Mouse (Mus musculus) forebrain, embryonic 12.5 days (tissue): ENCODE data around the gene Camta1. TPM values are rescaled to one million over a fixed set of nuclear protein-coding genes. Genes with fewer than 3 reads are reported as not detected.

Experiments used
- ATAC-seq: fragments of 200-750 bp; cut with Nextera tagmentation; 2 replicates; pipeline ENCODE4 v1.8.0; 2017; ENCODE audit warnings: moderate TSS enrichment; ENCODE audit not compliant: low FRiP score
- H3K27ac ChIP-seq: fragments of 300-500 bp; sonication (generic); 2 replicates; pipeline ENCODE4 v1.5.1; 2016; ENCODE audit warnings: mild to moderate bottlenecking
- H3K27me3 ChIP-seq: fragments of 300-500 bp; sonication (generic); 2 replicates; pipeline ENCODE4 v1.6.1; 2016; ENCODE audit warnings: mild to moderate bottlenecking
- H3K36me3 ChIP-seq: fragments of 300-500 bp; sonication (generic); replicated peaks from 2 replicates; pipeline ENCODE4 v1.6.1; 2016; ENCODE audit warnings: mild to moderate bottlenecking
- H3K4me1 ChIP-seq: fragments of 300-500 bp; sonication (generic); 2 replicates; pipeline ENCODE4 v1.6.1; 2016
- H3K4me2 ChIP-seq: fragments of 300-500 bp; sonication (generic); 2 replicates; pipeline ENCODE4 v1.6.1; 2016; ENCODE audit warnings: mild to moderate bottlenecking, moderate library complexity
- H3K4me3 ChIP-seq: fragments of 300-500 bp; sonication (generic); replicated peaks from 2 replicates; pipeline ENCODE4 v1.5.1; 2016; ENCODE audit warnings: mild to moderate bottlenecking
- H3K9ac ChIP-seq: fragments of 300-500 bp; sonication (generic); 2 replicates; pipeline ENCODE4 v1.6.1; 2016; ENCODE audit warnings: mild to moderate bottlenecking
- H3K9me3 ChIP-seq: fragments of 300-500 bp; sonication (generic); 2 replicates; pipeline ENCODE4 v1.6.1; 2016
- WGBS: fragments of 180-500 bp; shearing (Covaris S2); methylation state at CpG from one replicate; pipeline ENCODE4 v1.1.7; 2016; 5-methylcytosine and 5-hydroxymethylcytosine counted together
- polyA plus RNA-seq: library from polyadenylated mRNA; unstranded; fragments of >200 nt; fragmentation: Nextera tagmentation; extraction: Ambion mirVana; gene quantifications from 2 replicates; pipeline ENCODE4 v1.2.1, GENCODE M21; 2016

Gene Camta1
- polyA plus RNA-seq, 1 experiment from 2014 or later, result 164 TPM

GRCm38 (mm10) chr4:151511092-151511491, 350.6 kb downstream of the Camta1 start:
- H3K9me3 ChIP-seq, result no peaks in the 10 kb centered on the region
- WGBS, result 88% methylated on average over 4 of the region's 4 CpGs
- no peak for ATAC-seq
- no peaks in the 10 kb centered on the region for H3K4me1 ChIP-seq
- H3K27me3 ChIP-seq, result no peaks in the 10 kb centered on the region
- no peaks in the 10 kb centered on the region for H3K36me3 ChIP-seq
- H3K4me3 ChIP-seq, result no peak overlapping the region
- no peak overlapping the region for H3K4me2 ChIP-seq
- no peak overlapping the region for H3K27ac ChIP-seq
- H3K9ac ChIP-seq, result no peak overlapping the region

DNA sequence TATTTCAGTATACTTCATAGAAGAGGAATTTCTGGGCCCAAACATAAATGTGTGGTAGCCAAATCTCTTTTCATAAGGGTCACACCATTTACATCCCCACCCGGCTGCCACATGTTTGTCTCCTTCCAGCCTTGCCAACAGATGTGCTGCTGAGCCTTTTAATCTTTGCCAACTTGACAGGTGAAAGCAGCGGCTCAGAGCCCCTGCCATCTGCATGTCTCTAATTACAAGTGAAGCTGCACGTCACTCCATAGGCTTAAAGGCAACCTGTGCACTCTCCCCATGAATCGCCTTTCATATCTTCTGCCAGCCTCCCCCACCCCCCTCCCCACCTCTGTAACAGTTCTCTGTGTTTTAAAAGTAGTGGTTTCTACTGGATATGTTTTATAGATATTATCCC, 351.3 kb downstream of the Camta1 start:
- Histone ChIP-seq H3K27ac (no peak overlapping the region), H3K4me1 (no peaks in the 10 kb centered on the region), H3K36me3 (no peaks in the 10 kb centered on the region), H3K9me3 (no peaks in the 10 kb centered on the region), H3K4me2 (no peak overlapping the region), H3K27me3 (no peaks in the 10 kb centered on the region), H3K4me3 (no peak overlapping the region), H3K9ac (no peak overlapping the region)
- ATAC-seq, result no peak
- WGBS, result 72% methylated on average over 4 of the region's 4 CpGs

DNA sequence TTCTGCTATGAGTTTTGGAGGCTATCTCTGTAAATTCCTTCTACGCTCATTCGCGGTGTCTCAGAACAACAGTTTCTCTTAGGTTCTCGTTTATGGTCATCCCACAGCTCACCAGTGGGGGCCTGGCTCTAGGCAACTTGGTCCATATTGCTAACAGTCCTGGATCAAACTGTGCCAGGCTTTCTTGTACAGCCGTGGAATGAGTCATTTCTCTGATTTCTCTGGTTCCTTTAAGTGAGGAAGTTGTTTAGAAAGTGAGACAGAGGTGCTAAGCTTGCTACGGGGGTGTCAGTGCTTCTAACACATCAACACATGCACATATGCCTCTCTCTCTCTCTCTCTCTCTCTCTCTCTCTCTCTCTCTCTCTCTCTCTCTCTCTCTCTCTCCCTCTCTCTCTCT, 355.0 kb downstream of the Camta1 start:
- H3K4me2 ChIP-seq, result no peak overlapping the region
- no peaks in the 10 kb centered on the region for H3K27me3 ChIP-seq
- H3K27ac ChIP-seq, result no peak overlapping the region
- ATAC-seq, result no peak
- H3K9me3 ChIP-seq, result peaks cover 6% of the 10 kb centered on the region; the same call in 1 of the 2 replicates
- H3K9ac ChIP-seq, result no peak overlapping the region
- WGBS, result 87% methylated on average over 6 of the region's 6 CpGs
- H3K4me3 ChIP-seq, result no peak overlapping the region
- no peaks in the 10 kb centered on the region for H3K36me3 ChIP-seq
- no peaks in the 10 kb centered on the region for H3K4me1 ChIP-seq

- peaks cover 5% of the 10 kb centered on the region for H3K9me3 ChIP-seq
- H3K27me3 ChIP-seq, result no peaks in the 10 kb centered on the region
- H3K9ac ChIP-seq, result no peak overlapping the region
- H3K4me1 ChIP-seq, result no peaks in the 10 kb centered on the region
- H3K36me3 ChIP-seq, result no peaks in the 10 kb centered on the region
- no peak for ATAC-seq
- H3K27ac ChIP-seq, result no peak overlapping the region
- 85% methylated on average over 5 of the region's 5 CpGs for WGBS
- no peak overlapping the region for H3K4me3 ChIP-seq
- H3K4me2 ChIP-seq, result no peak overlapping the region
Measured at GRCm38 (mm10) chr4:151498481-151499276, 363.0 kb downstream of the Camta1 start.

DNA sequence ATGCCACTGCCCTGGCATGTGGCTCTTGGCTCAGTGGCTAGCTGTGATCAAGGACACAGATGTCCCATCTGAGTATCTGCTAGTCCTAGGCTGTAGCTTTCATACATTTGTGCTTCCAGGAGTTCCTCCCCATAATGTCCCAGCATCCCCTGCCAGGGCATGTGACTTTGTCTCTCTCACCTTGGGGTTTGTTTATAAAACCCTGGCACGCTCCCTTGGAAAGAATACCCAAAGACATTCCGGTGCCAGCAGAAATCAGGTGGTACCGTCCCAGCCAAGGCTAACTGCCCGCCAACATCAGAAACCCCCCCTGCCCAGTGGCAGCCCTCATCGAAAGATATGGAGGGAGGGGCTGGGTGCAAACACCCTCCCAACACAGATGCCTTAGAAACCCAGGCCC, 365.1 kb downstream of the Camta1 start:
- Histone ChIP-seq H3K27me3 (no peaks in the 10 kb centered on the region), H3K9ac (no peak overlapping the region), H3K27ac (no peak overlapping the region), H3K4me2 (no peak overlapping the region), H3K36me3 (no peaks in the 10 kb centered on the region), H3K4me1 (no peaks in the 10 kb centered on the region), H3K4me3 (no peak overlapping the region), H3K9me3 (no peaks in the 10 kb centered on the region; the same call in 1 of the 2 replicates)
- WGBS, result 88% methylated on average over 5 of the region's 5 CpGs
- no peak for ATAC-seq

DNA sequence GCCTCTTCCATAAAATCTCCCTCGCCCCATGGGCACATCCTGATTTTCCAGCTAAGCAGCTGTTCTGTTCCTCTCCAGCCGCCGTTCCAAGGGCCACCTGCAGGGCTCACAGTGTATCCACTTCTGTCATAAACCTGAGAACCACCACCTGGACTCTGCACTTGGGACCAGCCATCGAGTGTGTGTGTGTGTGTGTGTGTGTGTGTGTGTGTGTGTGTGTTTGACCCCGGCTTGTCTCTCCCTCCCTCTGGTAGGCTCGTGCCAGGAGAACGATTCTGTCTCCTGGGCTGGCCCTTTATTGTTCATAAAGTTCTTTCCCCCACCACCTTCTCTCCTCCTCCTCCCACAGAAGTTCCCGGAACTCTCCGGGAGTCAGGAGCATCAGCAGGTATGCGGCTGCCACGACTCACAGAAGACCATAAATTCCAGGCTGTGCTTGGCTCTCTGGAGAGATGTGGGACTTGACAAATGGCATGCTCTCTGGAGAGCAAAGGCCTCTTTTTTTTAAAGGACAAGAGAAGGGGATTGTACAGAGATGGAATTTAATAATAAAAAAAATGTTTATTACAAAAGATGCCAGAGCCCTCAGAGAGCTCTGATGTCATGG, 366.3 kb downstream of the Camta1 start:
- Histone ChIP-seq H3K36me3 (no peaks in the 10 kb centered on the region), H3K4me1 (no peaks in the 10 kb centered on the region), H3K4me2 (no peak overlapping the region), H3K27ac (no peak overlapping the region), H3K27me3 (peaks cover 6% of the 10 kb centered on the region; the same call in 1 of the 2 replicates), H3K9me3 (no peaks in the 10 kb centered on the region; the same call in 1 of the 2 replicates), H3K9ac (no peak overlapping the region), H3K4me3 (no peak overlapping the region)
- WGBS, result 88% methylated on average over 11 of the region's 11 CpGs
- ATAC-seq, result no peak

- H3K27me3 ChIP-seq, result peaks cover 6% of the 10 kb centered on the region; the same call in 1 of the 2 replicates
- WGBS, result 88% methylated on average over 10 of the region's 10 CpGs
- H3K9me3 ChIP-seq, result no peaks in the 10 kb centered on the region; the same call in 1 of the 2 replicates
- no peak overlapping the region for H3K9ac ChIP-seq
- H3K27ac ChIP-seq, result no peak overlapping the region
- no peaks in the 10 kb centered on the region for H3K36me3 ChIP-seq
- no peaks in the 10 kb centered on the region for H3K4me1 ChIP-seq
- no peak for ATAC-seq
- no peak overlapping the region for H3K4me2 ChIP-seq
- no peak overlapping the region for H3K4me3 ChIP-seq
Measured at GRCm38 (mm10) chr4:151492786-151493185, 368.9 kb downstream of the Camta1 start.

DNA sequence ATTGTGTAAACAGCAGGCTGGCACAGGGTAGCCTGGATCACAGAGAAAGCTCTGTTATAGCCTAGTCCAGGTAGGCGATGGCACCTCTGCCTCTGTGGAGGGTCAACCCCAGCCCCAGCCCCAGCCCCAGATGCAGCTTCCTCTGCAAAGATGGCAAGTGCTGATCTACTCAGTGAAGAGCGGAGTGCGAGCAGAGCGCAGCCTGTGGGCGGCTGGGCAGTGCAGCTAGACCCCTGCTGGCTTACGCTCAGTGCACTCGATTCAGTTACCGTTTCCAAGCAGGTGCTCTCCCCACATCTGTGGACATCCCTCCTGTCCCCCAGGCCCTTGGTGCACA, 377.7 kb downstream of the Camta1 start:
- peaks cover 20% of the 10 kb centered on the region for H3K27me3 ChIP-seq
- ATAC-seq, result peak; percentile 66; the same call in 1 of the 2 replicates
- peak overlapping the region; percentile 6; the same call in 1 of the 2 replicates for H3K4me2 ChIP-seq
- H3K4me3 ChIP-seq, result no peak overlapping the region
- H3K9me3 ChIP-seq, result no peaks in the 10 kb centered on the region
- no peaks in the 10 kb centered on the region for H3K36me3 ChIP-seq
- 45% methylated on average over 8 of the region's 8 CpGs for WGBS
- peaks cover 19% of the 10 kb centered on the region for H3K4me1 ChIP-seq
- no peak overlapping the region for H3K27ac ChIP-seq
- no peak overlapping the region for H3K9ac ChIP-seq

- H3K36me3 ChIP-seq, result no peaks in the 10 kb centered on the region
- H3K4me2 ChIP-seq, result peak overlapping the region; percentile 6; the same call in 1 of the 2 replicates
- ATAC-seq, result peak; percentile 82
- no peak overlapping the region for H3K27ac ChIP-seq
- peaks cover 20% of the 10 kb centered on the region for H3K27me3 ChIP-seq
- H3K9ac ChIP-seq, result no peak overlapping the region
- no peak overlapping the region for H3K4me3 ChIP-seq
- no peaks in the 10 kb centered on the region for H3K9me3 ChIP-seq
- H3K4me1 ChIP-seq, result peaks cover 19% of the 10 kb centered on the region
- 5% methylated on average over 21 of the region's 21 CpGs for whole genome bisulfite sequencing
Measured at GRCm38 (mm10) chr4:151483299-151483976, 378.2 kb downstream of the Camta1 start.

- H3K36me3 ChIP-seq, result no peaks in the 10 kb centered on the region
- H3K4me3 ChIP-seq, result no peak overlapping the region
- H3K4me2 ChIP-seq, result no peak overlapping the region
- ATAC-seq, result no peak
- H3K27me3 ChIP-seq, result peaks cover 21% of the 10 kb centered on the region
- H3K4me1 ChIP-seq, result peaks cover 15% of the 10 kb centered on the region
- H3K27ac ChIP-seq, result no peak overlapping the region
- H3K9ac ChIP-seq, result no peak overlapping the region
- WGBS, result 98% methylated on average over 3 of the region's 3 CpGs
- no peaks in the 10 kb centered on the region for H3K9me3 ChIP-seq
Measured at GRCm38 (mm10) chr4:151480928-151481327, 380.7 kb downstream of the Camta1 start.

DNA sequence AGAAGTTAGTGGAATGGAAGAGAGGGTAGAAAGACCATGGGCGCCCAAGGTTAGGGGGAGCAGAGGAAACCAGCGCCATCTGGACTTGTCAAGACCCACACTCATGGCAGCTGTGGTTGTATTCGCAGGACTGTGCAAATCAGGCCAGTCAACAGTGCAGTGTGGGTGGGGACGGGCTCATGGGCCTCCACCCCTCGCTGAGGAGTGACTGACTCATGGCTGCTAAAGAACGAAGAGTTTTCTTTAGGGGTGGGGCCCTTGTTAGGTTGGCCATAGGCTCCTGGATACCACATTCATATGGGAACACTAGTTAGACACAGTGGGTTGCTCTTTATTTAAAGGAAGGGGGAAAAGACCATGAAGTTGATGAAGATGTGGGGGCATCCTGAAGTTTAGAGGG, 383.7 kb downstream of the Camta1 start:
- peaks cover 11% of the 10 kb centered on the region for H3K4me1 ChIP-seq

DNA sequence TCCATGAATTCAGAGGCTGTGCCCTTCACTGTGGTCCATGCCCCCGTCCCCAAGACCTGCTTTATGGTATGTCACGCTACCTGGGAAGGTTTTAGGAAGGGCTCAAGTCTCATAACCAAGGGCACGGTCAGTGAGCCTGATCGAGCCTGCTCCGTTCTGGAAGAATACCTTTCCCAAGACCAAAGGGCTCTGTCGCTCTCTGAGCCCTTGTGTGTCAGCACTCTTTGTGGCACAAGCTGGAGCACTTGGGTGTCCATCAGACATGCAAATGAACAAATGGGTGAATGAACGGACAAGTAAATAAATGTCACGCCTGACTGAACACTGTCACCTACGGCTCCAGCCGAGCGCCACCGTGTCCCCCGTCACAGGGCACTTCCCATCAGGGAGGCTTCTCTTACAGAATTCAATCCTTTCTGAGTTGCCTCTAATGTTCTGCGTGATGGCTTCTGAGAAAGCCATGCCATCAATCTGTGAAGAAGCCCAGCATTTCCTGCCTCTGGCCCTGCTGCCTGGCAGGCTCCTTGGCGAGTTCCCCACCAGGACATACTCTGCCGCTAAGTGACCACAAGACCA, 386.7 kb downstream of the Camta1 start:
- no peak overlapping the region for H3K4me2 ChIP-seq
- 52% methylated on average over 16 of the region's 16 CpGs for WGBS
- H3K36me3 ChIP-seq, result no peaks in the 10 kb centered on the region
- H3K9me3 ChIP-seq, result no peaks in the 10 kb centered on the region
- 0 out of 2 replicates have a peak, but pooled peaks cover 2% of the 10 kb centered on the region for H3K27me3 ChIP-seq
- no peak overlapping the region for H3K27ac ChIP-seq
- H3K9ac ChIP-seq, result no peak overlapping the region
- H3K4me1 ChIP-seq, result peaks cover 17% of the 10 kb centered on the region
- H3K4me3 ChIP-seq, result no peak overlapping the region
- no peak for ATAC-seq

More for the DNA sequence above, 383.7 kb downstream of the Camta1 start:
- H3K27me3 ChIP-seq, result 0 out of 2 replicates have a peak, but pooled peaks cover 5% of the 10 kb centered on the region
- H3K27ac ChIP-seq, result no peak overlapping the region
- no peak for ATAC-seq
- H3K4me2 ChIP-seq, result no peak overlapping the region
- no peak overlapping the region for H3K9ac ChIP-seq
- no peak overlapping the region for H3K4me3 ChIP-seq
- H3K36me3 ChIP-seq, result no peaks in the 10 kb centered on the region
- 84% methylated on average over 6 of the region's 6 CpGs for WGBS
- H3K9me3 ChIP-seq, result no peaks in the 10 kb centered on the region
